Mouse (Mus musculus) lung, postnatal 0 days (tissue): ENCODE results near the gene Olfr642.

Source experiments
- CTCF ChIP-seq: IDR thresholded peaks from 2 replicates; pipeline ENCODE4 v1.5.1; 2016; ENCODE audit warnings: antibody characterized with exemption, mild to moderate bottlenecking
- EP300 ChIP-seq: IDR thresholded peaks from 2 replicates; pipeline ENCODE4 v1.6.1; 2016; ENCODE audit warnings: antibody characterized with exemption, mild to moderate bottlenecking, control low read depth

DNA sequence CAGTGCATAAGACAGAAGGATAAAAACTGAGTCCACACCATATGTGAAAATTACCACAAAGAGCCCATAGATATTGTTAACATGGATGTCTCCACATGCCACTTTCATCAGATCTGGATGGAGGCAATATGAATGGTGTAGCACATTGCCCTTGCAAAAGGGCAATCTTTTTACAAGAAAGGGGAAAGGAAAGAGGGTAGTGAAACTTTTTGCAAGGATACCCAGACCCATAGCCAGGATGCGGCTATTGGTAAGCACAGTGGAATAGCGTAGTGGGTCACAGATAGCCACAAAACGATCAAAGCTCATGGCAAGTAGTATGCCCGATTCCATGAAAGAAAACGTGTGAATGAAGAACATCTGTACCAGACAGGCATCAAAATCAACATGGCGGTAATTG is 30.8 kb downstream of the Olfr642 start:
- TF ChIP-seq CTCF (no peak), EP300 (no peak)
